Comparison of ENCODE assay signal across 15 mouse cellular contexts in the genomic region with DNA sequence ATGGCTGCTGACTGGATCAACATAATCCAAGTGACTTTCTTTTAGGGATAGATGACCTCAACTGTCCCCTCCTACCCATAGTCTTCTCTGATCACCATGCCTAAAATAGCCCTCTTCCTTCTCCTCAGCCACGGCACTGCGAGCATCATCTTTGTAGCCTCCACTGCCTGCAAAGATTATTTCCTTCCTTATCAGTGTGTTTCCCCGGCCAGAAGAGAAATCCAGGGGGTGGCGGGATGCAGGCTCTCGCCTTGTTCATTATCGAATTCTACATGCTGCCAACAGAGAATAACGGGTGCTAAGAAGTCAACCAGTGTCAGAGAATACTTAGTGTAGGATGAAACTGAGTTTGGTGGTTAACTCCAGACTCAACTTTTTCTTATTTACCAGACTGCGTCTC.
DNase-seq lines count a peak whose midpoint lies in the region; ATAC-seq lines count a peak whose summit lies in the region.
"Had no signal": no experiment of that assay in that cellular context is flagged by ENCODE, and none has a peak within 500 bp of the region (broad histone marks: within the 10 kb centered on the region; RNA-seq: fewer than 3 reads in every experiment).

No protein-coding gene starts in this region.

- H3K4me2 ChIP-seq in heart, embryonic 16.5 days (ENCODE audit: low read depth, low read length) = peak overlapping the region; percentile 49
- peak overlapping the region; percentile 3; the same call in 1 of the 2 replicates for H3K4me2 ChIP-seq in liver, embryonic 15.5 days
- H3K4me2 ChIP-seq: hindbrain, embryonic 15.5 days; midbrain, embryonic 15.5 days; neural tube, embryonic 13.5 days had no signal

- ATAC-seq in heart, embryonic 16.5 days (replicated peaks; ENCODE audit: extremely low read depth, insufficient read depth, low FRiP score) = no peak
- no peak for ATAC-seq in liver, embryonic 15.5 days (ENCODE audit: insufficient read depth)
- ATAC-seq: midbrain, embryonic 15.5 days had no signal

- DNase-seq in heart, adult 8-10 months (ENCODE audit: low spot score) = peak; percentile 23
- no peak for DNase-seq in heart, postnatal 4 days
- peak; percentile 51 for DNase-seq in MEL-GATA-1-ER (ENCODE audit: extremely low read depth, low read depth)
- DNase-seq in urinary bladder, postnatal 14 days (ENCODE audit: low spot score) = no peak
- DNase-seq in hindbrain, embryonic 10.5 days (ENCODE audit: low spot score) = no peak
- no peak for DNase-seq in cerebellum, adult 11-12 months
- DNase-seq: adrenal gland, postnatal 14 days; cerebellum, postnatal 10 days; gastrocnemius, postnatal 25 days; lung, postnatal 10 days had no signal

- H3K27me3 ChIP-seq in heart, embryonic 16.5 days (ENCODE audit: control insufficient read depth, insufficient read depth, low read length) = no peaks in the 10 kb centered on the region
- H3K27me3 ChIP-seq in liver, embryonic 15.5 days = 0 out of 2 replicates have a peak, but pooled peaks cover 6% of the 10 kb centered on the region
- no peaks in the 10 kb centered on the region for H3K27me3 ChIP-seq in hindbrain, embryonic 10.5 days (ENCODE audit: insufficient read depth, poor library complexity, severe bottlenecking)
- H3K27me3 ChIP-seq: midbrain, embryonic 15.5 days; neural tube, embryonic 13.5 days had no signal

- no peak overlapping the region for H3K9ac ChIP-seq in heart, embryonic 16.5 days (ENCODE audit: low read length)
- H3K9ac ChIP-seq in liver, embryonic 15.5 days = no peak overlapping the region
- H3K9ac ChIP-seq: hindbrain, embryonic 15.5 days; midbrain, embryonic 15.5 days; neural tube, embryonic 13.5 days had no signal

- 13% methylated on average over 8 of the region's 8 CpGs for WGBS in heart, embryonic 16.5 days
- WGBS in liver, embryonic 15.5 days (ENCODE audit: insufficient replicate concordance) = 5% methylated on average over 8 of the region's 8 CpGs
- WGBS in hindbrain, embryonic 10.5 days = 80% methylated on average over 8 of the region's 8 CpGs

- H3K9me3 ChIP-seq in heart, embryonic 16.5 days (replicated peaks; ENCODE audit: control insufficient read depth, low read length) = no peaks in the 10 kb centered on the region
- H3K9me3 ChIP-seq in liver, embryonic 15.5 days (replicated peaks) = no peaks in the 10 kb centered on the region
- H3K9me3 ChIP-seq in hindbrain, embryonic 10.5 days = no peaks in the 10 kb centered on the region
- H3K9me3 ChIP-seq: hindbrain, embryonic 15.5 days; midbrain, embryonic 15.5 days; neural tube, embryonic 13.5 days had no signal

- no peak overlapping the region for H3K27ac ChIP-seq in heart, embryonic 16.5 days (ENCODE audit: low read length)
- no peak overlapping the region for H3K27ac ChIP-seq in liver, embryonic 15.5 days (replicated peaks)
- H3K27ac ChIP-seq in hindbrain, embryonic 10.5 days = no peak overlapping the region
- H3K27ac ChIP-seq: hindbrain, embryonic 15.5 days; midbrain, embryonic 15.5 days; neural tube, embryonic 13.5 days had no signal

- peak overlapping the region; percentile 3; the same call in 1 of the 2 replicates for H3K4me3 ChIP-seq in heart, embryonic 16.5 days (ENCODE audit: low read length)
- H3K4me3 ChIP-seq in liver, embryonic 15.5 days (replicated peaks) = no peak overlapping the region
- no peak overlapping the region for H3K4me3 ChIP-seq in hindbrain, embryonic 10.5 days
- H3K4me3 ChIP-seq: hindbrain, embryonic 15.5 days; midbrain, embryonic 15.5 days; neural tube, embryonic 13.5 days had no signal

- no peaks in the 10 kb centered on the region for H3K36me3 ChIP-seq in heart, embryonic 16.5 days (ENCODE audit: control insufficient read depth, insufficient read depth)
- H3K36me3 ChIP-seq in liver, embryonic 15.5 days (replicated peaks) = no peaks in the 10 kb centered on the region
- no peaks in the 10 kb centered on the region for H3K36me3 ChIP-seq in hindbrain, embryonic 10.5 days
- H3K36me3 ChIP-seq: hindbrain, embryonic 15.5 days; midbrain, embryonic 15.5 days; neural tube, embryonic 13.5 days had no signal

- peaks cover 5% of the 10 kb centered on the region for H3K4me1 ChIP-seq in heart, embryonic 16.5 days (ENCODE audit: control insufficient read depth, insufficient read depth, low read length)
- peaks cover 14% of the 10 kb centered on the region for H3K4me1 ChIP-seq in liver, embryonic 15.5 days (replicated peaks)
- 0 out of 2 replicates have a peak, but pooled peaks cover 4% of the 10 kb centered on the region for H3K4me1 ChIP-seq in hindbrain, embryonic 10.5 days (replicated peaks)
- H3K4me1 ChIP-seq: hindbrain, embryonic 15.5 days; midbrain, embryonic 15.5 days; neural tube, embryonic 13.5 days had no signal

Comparison
In these comparisons a context has a peak if more than half of its experiments do, and no peak if none do; other contexts are left out.
1. DNase-seq: peak in heart, adult 8-10 months (single experiment) and MEL-GATA-1-ER (single experiment); none in heart, postnatal 4 days (single experiment), urinary bladder, postnatal 14 days (single experiment), hindbrain, embryonic 10.5 days (single experiment) and cerebellum, adult 11-12 months (single experiment).